Mouse (Mus musculus): ENCODE data around the gene Phykpl. TPM values are rescaled to one million over a fixed set of nuclear protein-coding genes. Genes with fewer than 3 reads are reported as not detected.

The Phykpl gene
- polyA plus RNA-seq, 1 experiment from 2014 or later: 20.7 TPM

GRCm38 (mm10) chr11:51646245-51646644 lies 61.7 kb downstream of the Phykpl start:
- peaks cover 20% of the 10 kb centered on the region; the same call in 1 of the 2 replicates for H3K36me3 ChIP-seq
- H3K4me3 ChIP-seq (replicated peaks): no peak overlapping the region
- no peaks in the 10 kb centered on the region for H3K9me3 ChIP-seq (replicated peaks)
- H3K9ac ChIP-seq: no peak overlapping the region
- WGBS: 66% methylated on average over 7 of the region's 7 CpGs
- H3K27ac ChIP-seq (replicated peaks): 0 out of 2 replicates have a peak overlapping the region, but pooled peaks have one; percentile 39
- ATAC-seq (ENCODE audit: insufficient number of reproducible peaks, low FRiP score, low TSS enrichment, low read depth): no peak
- H3K4me1 ChIP-seq: peaks cover 68% of the 10 kb centered on the region
- no peaks in the 10 kb centered on the region for H3K27me3 ChIP-seq
- no peak overlapping the region for H3K4me2 ChIP-seq (replicated peaks)

DNA sequence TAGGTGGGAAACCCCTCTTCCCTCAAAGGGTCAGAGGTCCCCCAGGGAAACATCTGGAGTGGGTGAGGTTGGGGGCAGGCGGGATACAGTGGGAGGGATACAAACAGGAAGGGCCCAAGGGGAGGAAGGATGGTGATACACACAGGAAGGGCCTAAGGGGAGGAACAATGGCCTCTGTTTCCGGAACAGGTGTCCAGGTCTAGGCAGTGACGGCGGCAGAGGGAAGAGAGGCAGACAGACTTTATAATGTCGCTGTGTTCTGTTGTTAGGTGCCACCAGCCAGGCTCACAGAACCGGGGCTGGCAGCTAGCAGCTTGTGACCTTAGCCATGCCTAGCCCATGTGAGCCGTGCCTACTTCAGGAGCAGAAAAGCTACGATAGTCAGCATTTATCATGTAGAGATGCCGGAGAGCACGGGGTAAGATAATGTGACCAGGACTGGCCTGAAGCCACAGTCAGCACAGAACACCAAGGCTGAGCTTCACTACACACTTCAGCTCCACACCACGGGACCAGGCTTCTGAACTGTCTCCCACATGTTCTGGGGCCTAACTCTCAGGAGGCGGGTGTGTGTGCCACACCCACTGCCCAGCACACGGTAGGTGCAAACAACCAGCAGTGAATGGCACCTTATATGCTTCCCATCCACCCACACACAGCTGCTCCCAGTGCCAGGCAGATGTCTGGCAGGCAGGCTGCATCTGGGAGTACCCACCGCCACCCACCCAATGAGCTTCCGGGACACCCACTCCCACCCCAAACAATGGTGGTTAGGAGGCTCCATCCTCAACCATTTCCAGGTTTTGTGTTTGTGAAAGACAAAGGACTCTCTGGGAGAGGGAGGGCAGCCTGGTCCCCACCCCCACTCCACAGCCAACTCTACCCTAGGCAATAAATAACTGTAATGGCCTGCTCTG lies 62.5 kb downstream of the Phykpl start:
- Histone ChIP-seq H3K27ac (replicated peaks) (peak overlapping the region; percentile 44; the same call in 1 of the 2 replicates), H3K27me3 (no peaks in the 10 kb centered on the region), H3K9me3 (replicated peaks) (no peaks in the 10 kb centered on the region), H3K4me1 (peaks cover 68% of the 10 kb centered on the region), H3K9ac (no peak overlapping the region), H3K4me3 (replicated peaks) (no peak overlapping the region), H3K36me3 (peaks cover 20% of the 10 kb centered on the region; the same call in 1 of the 2 replicates), H3K4me2 (replicated peaks) (peak overlapping the region; percentile 13; the same call in 1 of the 2 replicates)
- no peak for ATAC-seq (ENCODE audit: insufficient number of reproducible peaks, low FRiP score, low TSS enrichment, low read depth)
- 56% methylated on average over 15 of the region's 15 CpGs for WGBS

- no peaks in the 10 kb centered on the region for H3K27me3 ChIP-seq
- H3K9ac ChIP-seq: no peak overlapping the region
- H3K27ac ChIP-seq (replicated peaks): peak overlapping the region; percentile 77
- peak overlapping the region; percentile 97 for H3K4me2 ChIP-seq (replicated peaks)
- no peak for ATAC-seq (ENCODE audit: insufficient number of reproducible peaks, low FRiP score, low TSS enrichment, low read depth)
- H3K4me3 ChIP-seq (replicated peaks): peak overlapping the region; percentile 70
- 0 out of 2 replicates have a peak, but pooled peaks cover 13% of the 10 kb centered on the region for H3K36me3 ChIP-seq
- H3K9me3 ChIP-seq (replicated peaks): no peaks in the 10 kb centered on the region
- WGBS: 26% methylated on average over 3 of the region's 3 CpGs
- peaks cover 56% of the 10 kb centered on the region for H3K4me1 ChIP-seq
Observed at GRCm38 (mm10) chr11:51648566-51648965, 64.0 kb downstream of the Phykpl start.

DNA sequence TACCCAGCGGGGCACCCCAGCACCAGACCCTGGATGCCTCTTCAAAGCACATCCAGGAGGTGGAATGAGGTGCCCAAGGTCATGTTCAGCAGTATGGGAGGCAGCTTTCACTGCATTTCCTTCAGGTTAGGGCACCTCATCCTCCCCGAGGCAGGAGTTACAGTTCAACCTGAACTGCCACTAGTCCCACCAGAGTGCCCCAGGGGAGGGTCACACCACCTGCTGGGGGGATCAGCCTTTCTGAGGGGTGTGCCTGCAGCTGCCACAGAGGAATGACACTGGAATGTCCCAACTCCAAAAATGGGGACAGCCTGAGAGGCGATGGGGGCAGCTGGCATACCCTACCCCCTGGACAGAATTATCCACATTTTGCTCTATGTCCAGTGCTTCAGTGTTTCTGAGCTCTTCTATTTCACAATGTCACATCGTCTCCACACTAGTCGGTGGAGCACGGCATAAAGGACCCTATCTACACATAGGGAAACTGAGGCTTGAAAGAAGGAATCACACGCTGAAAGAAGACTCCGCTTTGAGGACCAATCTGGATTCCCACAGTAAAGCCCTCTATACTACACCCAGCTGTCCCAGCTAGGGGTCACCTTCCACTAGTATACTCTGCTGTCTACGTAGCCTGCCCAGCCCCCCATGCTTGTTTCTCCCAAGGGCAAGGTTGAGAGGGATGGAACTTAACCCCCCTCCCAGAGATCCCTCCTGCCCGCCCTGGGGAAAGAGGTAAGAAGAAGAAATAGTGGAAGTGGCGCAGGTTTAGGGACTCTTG lies 64.7 kb downstream of the Phykpl start:
- peak; percentile 37; the same call in 1 of the 2 replicates for ATAC-seq (ENCODE audit: insufficient number of reproducible peaks, low FRiP score, low TSS enrichment, low read depth)
- Histone ChIP-seq H3K9me3 (replicated peaks) (no peaks in the 10 kb centered on the region), H3K27ac (replicated peaks) (peak overlapping the region; percentile 83), H3K27me3 (no peaks in the 10 kb centered on the region), H3K36me3 (0 out of 2 replicates have a peak, but pooled peaks cover 13% of the 10 kb centered on the region), H3K4me1 (peaks cover 50% of the 10 kb centered on the region), H3K9ac (peak overlapping the region; percentile 62), H3K4me3 (replicated peaks) (peak overlapping the region; percentile 70), H3K4me2 (replicated peaks) (peak overlapping the region; percentile 97)
- 35% methylated on average over 11 of the region's 11 CpGs for WGBS

GRCm38 (mm10) chr11:51649889-51650199 lies 65.3 kb downstream of the Phykpl start:
- 4% methylated on average over 7 of the region's 7 CpGs for WGBS
- H3K9ac ChIP-seq: peak overlapping the region; percentile 62
- H3K36me3 ChIP-seq: 0 out of 2 replicates have a peak, but pooled peaks cover 8% of the 10 kb centered on the region
- peak overlapping the region; percentile 70 for H3K4me3 ChIP-seq (replicated peaks)
- peak overlapping the region; percentile 83 for H3K27ac ChIP-seq (replicated peaks)
- H3K4me2 ChIP-seq (replicated peaks): peak overlapping the region; percentile 97
- peaks cover 50% of the 10 kb centered on the region for H3K4me1 ChIP-seq
- H3K9me3 ChIP-seq (replicated peaks): no peaks in the 10 kb centered on the region
- no peaks in the 10 kb centered on the region for H3K27me3 ChIP-seq
- no peak for ATAC-seq (ENCODE audit: insufficient number of reproducible peaks, low FRiP score, low TSS enrichment, low read depth)

- H3K4me3 ChIP-seq (replicated peaks): peak overlapping the region; percentile 70
- H3K9me3 ChIP-seq (replicated peaks): no peaks in the 10 kb centered on the region
- no peak for ATAC-seq (ENCODE audit: insufficient number of reproducible peaks, low FRiP score, low TSS enrichment, low read depth)
- H3K27ac ChIP-seq (replicated peaks): peak overlapping the region; percentile 83
- peak overlapping the region; percentile 97 for H3K4me2 ChIP-seq (replicated peaks)
- WGBS: under 1% methylated on average over 30 of the region's 30 CpGs
- peak overlapping the region; percentile 62 for H3K9ac ChIP-seq
- H3K4me1 ChIP-seq: peaks cover 47% of the 10 kb centered on the region
- no peaks in the 10 kb centered on the region for H3K27me3 ChIP-seq
- 0 out of 2 replicates have a peak, but pooled peaks cover 4% of the 10 kb centered on the region for H3K36me3 ChIP-seq
Observed at GRCm38 (mm10) chr11:51650261-51650660, 65.7 kb downstream of the Phykpl start.

- 1% methylated on average over 70 of the region's 70 CpGs for WGBS
- H3K27ac ChIP-seq (replicated peaks): peak within 1 kb of the TSS; percentile 83
- no peaks in the 10 kb centered on the region for H3K27me3 ChIP-seq
- H3K4me1 ChIP-seq: peaks cover 42% of the 10 kb centered on the region
- no peaks in the 10 kb centered on the region for H3K36me3 ChIP-seq
- H3K4me2 ChIP-seq (replicated peaks): peak within 1 kb of the TSS; percentile 97
- H3K4me3 ChIP-seq (replicated peaks): peak within 1 kb of the TSS; percentile 70
- H3K9ac ChIP-seq: peak within 1 kb of the TSS; percentile 62
- peak; percentile 72 for ATAC-seq (ENCODE audit: insufficient number of reproducible peaks, low FRiP score, low TSS enrichment, low read depth)
- H3K9me3 ChIP-seq (replicated peaks): no peaks in the 10 kb centered on the region
Observed at GRCm38 (mm10) chr11:51650691-51651515, 66.3 kb downstream of the Phykpl start, which contains the start of the genes N4bp3 and D930048N14Rik. N4bp3 (minus strand) TSS chr11:51650842. D930048N14Rik (plus strand) TSS chr11:51650954.

DNA sequence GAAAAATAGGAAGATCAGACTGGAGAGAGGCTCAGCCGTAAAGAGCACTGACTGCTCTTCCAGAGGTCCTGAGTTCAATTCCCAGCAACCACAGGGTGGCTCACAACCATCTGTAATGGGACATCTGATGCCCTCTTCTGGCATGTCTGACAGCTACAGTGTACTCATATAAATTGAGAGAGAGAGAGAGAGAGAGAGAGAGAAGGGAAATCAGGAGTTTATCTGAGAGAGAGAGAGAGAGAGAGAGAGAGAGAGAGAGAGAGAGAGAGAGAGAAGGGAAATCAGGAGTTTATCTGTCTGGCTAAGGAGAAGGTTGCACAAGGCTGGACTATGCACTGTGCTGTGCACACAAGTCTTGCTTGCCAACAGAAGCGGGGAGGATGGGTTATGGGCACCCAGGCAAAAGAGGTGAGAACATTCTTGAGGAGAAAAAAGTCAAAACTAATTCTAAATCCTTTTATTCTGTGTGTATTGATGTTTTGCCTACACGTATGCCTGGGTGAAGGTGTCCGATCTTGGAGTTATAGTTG lies 68.4 kb downstream of the Phykpl start:
- WGBS: 87% methylated on average over 4 of the region's 4 CpGs
- H3K4me1 ChIP-seq: peaks cover 42% of the 10 kb centered on the region
- H3K27ac ChIP-seq (replicated peaks): no peak overlapping the region
- no peaks in the 10 kb centered on the region for H3K27me3 ChIP-seq
- H3K9ac ChIP-seq: no peak overlapping the region
- H3K36me3 ChIP-seq: no peaks in the 10 kb centered on the region
- H3K4me2 ChIP-seq (replicated peaks): no peak overlapping the region
- H3K9me3 ChIP-seq (replicated peaks): no peaks in the 10 kb centered on the region
- ATAC-seq (ENCODE audit: insufficient number of reproducible peaks, low FRiP score, low TSS enrichment, low read depth): no peak
- no peak overlapping the region for H3K4me3 ChIP-seq (replicated peaks)

DNA sequence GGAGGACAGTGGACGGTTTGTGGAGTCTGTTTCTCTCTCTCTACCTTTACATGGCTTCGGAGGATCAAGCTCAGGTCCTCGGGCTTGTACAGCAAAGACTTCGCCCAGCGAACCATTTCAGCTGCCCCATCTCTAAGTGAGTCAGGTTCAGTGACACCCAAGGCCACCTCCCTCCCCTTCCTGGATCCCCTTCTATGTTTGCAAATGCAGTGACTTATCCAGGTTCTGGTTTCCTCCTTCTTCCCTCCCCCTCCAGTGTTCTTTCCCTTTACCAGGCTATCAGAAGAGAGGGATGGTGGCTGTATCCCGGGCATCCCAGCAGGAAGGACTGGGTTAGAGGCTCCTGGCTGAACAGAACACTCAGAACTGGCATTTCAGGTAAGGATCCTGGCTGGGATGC lies 69.2 kb downstream of the Phykpl start:
- WGBS: 85% methylated on average over 6 of the region's 6 CpGs

More for the DNA sequence above, 69.2 kb downstream of the Phykpl start:
- Histone ChIP-seq H3K27me3 (no peaks in the 10 kb centered on the region), H3K9me3 (replicated peaks) (no peaks in the 10 kb centered on the region), H3K27ac (replicated peaks) (no peak overlapping the region), H3K4me1 (peaks cover 42% of the 10 kb centered on the region), H3K4me3 (replicated peaks) (no peak overlapping the region), H3K36me3 (no peaks in the 10 kb centered on the region), H3K4me2 (replicated peaks) (no peak overlapping the region), H3K9ac (no peak overlapping the region)
- ATAC-seq (ENCODE audit: insufficient number of reproducible peaks, low FRiP score, low TSS enrichment, low read depth): no peak

Data from embryonic facial prominence, embryonic 15.5 days (tissue).